Mouse (Mus musculus): ENCODE measurements around the gene Vmn1r32. TPM values are rescaled to one million over a fixed set of nuclear protein-coding genes. Genes with fewer than 3 reads are reported as not detected.

The Vmn1r32 gene
- not detected for polyA plus RNA-seq (2017; shearing (Covaris generic))

GRCm38 (mm10) chr6:66559996-66560395 is at the start of gene Vmn1r32:
Gene Vmn1r32, minus strand, starts transcription at chr6:66560096.

GRCm38 (mm10) chr6:66535028-66535862 is 24.7 kb downstream of the Vmn1r32 start, which contains the start of gene Mad2l1:
Gene Mad2l1, plus strand, starts transcription at chr6:66535390.

Other genes starting within 250 kb of the Vmn1r32 start
- 15.3 TPM for gene Mad2l1, start 24.7 kb downstream of the Vmn1r32 start, polyA plus RNA-seq (2017; shearing (Covaris generic))
- not detected for gene Vmn1r33, start 58.2 kb upstream of the Vmn1r32 start, polyA plus RNA-seq (2017; shearing (Covaris generic))
- not detected for gene Vmn1r34, start 83.8 kb upstream of the Vmn1r32 start, polyA plus RNA-seq (2017; shearing (Covaris generic))
- not detected for gene Vmn1r35, start 125.8 kb upstream of the Vmn1r32 start, polyA plus RNA-seq (2017; shearing (Covaris generic))
- gene Vmn1r36, start 159.1 kb upstream of the Vmn1r32 start, polyA plus RNA-seq (2017; shearing (Covaris generic)): not detected
- gene Vmn1r37, start 169.3 kb upstream of the Vmn1r32 start, polyA plus RNA-seq (2017; shearing (Covaris generic)): not detected
- 0.20 TPM for gene Vmn1r38, start 222.5 kb upstream of the Vmn1r32 start, polyA plus RNA-seq (2017; shearing (Covaris generic))

Measured in effector memory CD4-positive, alpha-beta T cell, adult 5 months (primary cell).